Mouse (Mus musculus) embryonic fibroblast, embryonic 13.5 days (primary cell): ENCODE results near the gene Bcl2l12. TPM values are rescaled to one million over a fixed set of nuclear protein-coding genes. Genes with fewer than 3 reads are reported as not detected.

Experiments
- H3K27ac ChIP-seq: 2 replicates; pipeline ENCODE4 v1.5.1; 2012; ENCODE audit warnings: low read length, control low read depth, inconsistent platforms; ENCODE audit not compliant: insufficient read depth
- H3K4me1 ChIP-seq: 2 replicates; pipeline ENCODE4 v1.6.1; 2011; ENCODE audit warnings: low read length; ENCODE audit not compliant: control insufficient read depth, insufficient read depth
- H3K4me3 ChIP-seq: 2 replicates; pipeline ENCODE4 v1.5.1; 2011; ENCODE audit warnings: mild to moderate bottlenecking, control low read depth, low read length; ENCODE audit not compliant: insufficient read depth
- CTCF ChIP-seq: IDR thresholded peaks from 2 replicates; pipeline ENCODE4 v1.5.1; 2011; ENCODE audit warnings: mild to moderate bottlenecking, control low read depth, low read length, moderate library complexity, borderline replicate concordance; ENCODE audit not compliant: insufficient read depth
- POLR2A ChIP-seq: IDR thresholded peaks from 2 replicates; pipeline ENCODE4 v1.6.1; 2011; ENCODE audit warnings: low read depth, mild to moderate bottlenecking, control low read depth, low read length, moderate library complexity
- polyA plus RNA-seq: library from polyadenylated mRNA; stranded (reverse); fragments of >200 nt; gene quantifications from 2 replicates; pipeline ENCODE4 v1.2.4, GENCODE M21; 2011; ENCODE audit warnings: low read depth; ENCODE audit not compliant: missing spikeins, insufficient read length

Gene Bcl2l12
- polyA plus RNA-seq, 1 experiment: 37.1 TPM

DNA sequence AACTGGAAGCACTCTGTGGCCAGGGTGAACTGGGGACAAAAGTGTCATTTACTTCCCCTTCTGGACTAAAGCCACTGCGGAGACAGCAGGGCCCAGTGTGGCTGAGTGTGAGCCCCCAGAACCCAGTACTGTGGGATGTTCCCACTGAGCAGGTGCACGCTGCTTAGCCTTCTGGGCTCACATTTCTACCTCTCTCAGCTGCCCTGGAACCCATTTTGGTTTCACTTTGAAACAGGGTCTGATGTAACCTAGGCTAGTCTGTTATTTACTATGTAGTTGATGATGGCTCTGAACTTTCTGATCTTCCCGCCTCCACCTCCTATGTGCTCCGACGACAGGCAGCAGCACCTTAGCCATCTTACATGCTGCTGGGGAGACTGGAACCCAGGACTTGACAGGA is 35.7 kb downstream of the Bcl2l12 start:
- no peak overlapping the region for H3K4me3 ChIP-seq
- H3K4me1 ChIP-seq: no peaks in the 10 kb centered on the region
- H3K27ac ChIP-seq: no peak overlapping the region
- TF ChIP-seq POLR2A (no peak), CTCF (no peak)

DNA sequence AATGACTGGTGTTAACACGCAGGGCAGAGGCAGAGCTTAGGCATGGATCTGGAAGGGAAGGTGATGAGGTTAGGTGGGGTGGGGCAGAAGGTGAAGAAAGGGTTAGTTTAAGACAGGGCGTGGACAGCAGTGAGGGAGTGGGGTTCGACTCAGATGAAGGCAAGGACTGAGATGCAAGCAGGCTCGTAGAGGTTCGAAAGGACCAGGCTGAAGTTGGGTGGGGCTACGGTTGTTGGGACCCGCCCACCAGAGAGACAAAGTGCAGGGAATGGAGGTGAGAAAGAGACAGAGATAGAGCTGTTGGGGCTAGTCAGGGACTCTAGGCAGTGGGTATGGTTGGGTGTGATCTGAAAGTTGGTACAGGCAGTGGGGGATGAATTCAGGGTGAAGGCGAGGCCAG is 36.2 kb downstream of the Bcl2l12 start:
- Histone ChIP-seq H3K4me3 (no peak overlapping the region), H3K4me1 (no peaks in the 10 kb centered on the region), H3K27ac (no peak overlapping the region)
- TF ChIP-seq CTCF: no peak

DNA sequence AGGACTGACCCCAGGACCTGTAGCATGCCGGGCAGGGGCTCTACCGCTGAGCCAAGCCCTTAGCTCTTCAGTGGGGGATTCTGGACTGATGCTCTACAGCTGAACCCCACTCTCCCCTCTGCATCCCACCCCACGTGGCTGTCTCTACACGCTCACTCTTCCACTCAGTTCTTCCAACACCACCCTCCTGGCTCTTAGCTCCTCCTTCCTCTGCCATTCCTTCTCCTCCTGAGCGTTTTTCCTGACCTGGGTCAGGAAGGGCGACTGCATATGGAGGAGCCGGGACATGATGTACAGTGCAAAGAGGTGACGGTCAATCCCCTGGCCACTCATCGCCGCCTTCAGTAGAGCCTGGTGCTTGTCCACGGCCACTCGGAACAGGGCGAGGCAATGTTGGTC is 38.0 kb downstream of the Bcl2l12 start:
- TF ChIP-seq POLR2A (no peak), CTCF (no peak)
- Histone ChIP-seq H3K4me1 (no peaks in the 10 kb centered on the region), H3K27ac (no peak overlapping the region), H3K4me3 (no peak overlapping the region)

DNA sequence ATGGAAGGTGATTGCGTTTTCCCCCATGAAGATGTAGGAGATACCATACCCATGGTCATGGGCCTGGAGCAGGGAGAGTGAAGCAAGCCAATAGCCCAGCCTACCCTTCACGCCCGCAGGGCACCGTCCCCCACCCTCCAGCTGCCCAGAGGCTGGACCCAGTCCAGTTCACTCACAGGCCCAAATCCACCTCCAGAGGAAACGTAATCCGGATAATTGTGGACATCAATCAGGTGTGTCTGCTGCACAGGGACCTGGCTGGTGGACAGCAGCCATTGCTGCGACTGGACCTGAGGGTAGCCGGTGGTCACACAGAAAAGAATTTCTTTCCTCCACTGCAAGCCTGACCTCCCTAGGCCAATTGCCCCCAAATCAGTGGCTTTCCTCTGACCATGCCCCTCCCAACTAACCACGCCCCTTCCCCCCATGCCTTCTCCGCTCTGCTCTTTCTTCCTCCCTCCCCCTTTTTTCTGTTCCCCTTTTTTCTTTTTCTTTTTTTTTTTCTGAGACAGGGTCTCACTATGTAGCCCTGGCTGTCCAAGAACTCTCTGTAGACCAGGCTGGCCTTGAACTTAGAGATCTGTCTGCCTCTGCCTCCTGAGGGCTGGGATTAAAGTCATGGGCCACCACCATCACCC is 38.5 kb downstream of the Bcl2l12 start:
- H3K4me3 ChIP-seq: no peak overlapping the region
- H3K4me1 ChIP-seq: no peaks in the 10 kb centered on the region
- no peak for TF ChIP-seq CTCF
- TF ChIP-seq POLR2A: no peak
- no peak overlapping the region for H3K27ac ChIP-seq

DNA sequence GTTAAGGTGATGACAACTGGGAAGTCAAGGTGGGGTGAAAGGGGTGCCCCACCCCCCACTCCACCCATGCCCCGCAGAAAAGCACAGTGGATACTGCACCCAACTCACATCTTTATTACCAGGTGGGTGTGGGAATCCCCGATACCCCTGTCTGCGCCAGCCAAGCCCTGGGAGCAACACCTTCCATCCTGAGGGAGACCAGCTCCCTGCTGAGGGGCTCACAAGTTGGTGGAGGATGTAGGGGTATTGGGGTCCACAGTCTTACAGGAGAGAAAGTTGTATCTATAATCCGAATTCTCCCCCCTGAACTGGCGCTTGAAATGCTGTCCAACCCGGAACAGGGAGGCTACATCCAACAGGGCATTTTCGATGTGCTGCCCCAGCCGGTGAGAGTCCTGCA is 39.2 kb downstream of the Bcl2l12 start:
- Histone ChIP-seq H3K4me1 (no peaks in the 10 kb centered on the region), H3K27ac (no peak overlapping the region), H3K4me3 (no peak overlapping the region)
- no peak for TF ChIP-seq CTCF

DNA sequence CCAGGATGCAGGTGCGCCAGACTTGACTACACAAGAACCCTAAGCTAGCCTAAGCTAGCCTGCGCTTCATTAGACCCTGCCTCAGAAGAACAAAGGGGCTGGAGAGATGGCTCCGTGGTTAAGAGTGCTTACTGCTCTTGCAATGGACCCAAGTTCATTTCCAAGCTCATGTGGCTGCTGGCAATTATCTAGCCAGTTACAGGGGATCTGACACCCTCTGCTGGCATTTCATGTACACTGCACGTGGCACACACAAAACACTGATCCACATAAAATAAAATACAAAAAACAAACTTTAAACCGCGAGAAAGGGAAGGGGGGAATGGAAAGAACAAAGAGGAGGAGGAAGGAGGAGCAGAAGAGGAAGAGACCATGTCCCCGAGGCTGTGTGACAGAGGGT is 40.3 kb downstream of the Bcl2l12 start:
- no peak overlapping the region for H3K27ac ChIP-seq

DNA sequence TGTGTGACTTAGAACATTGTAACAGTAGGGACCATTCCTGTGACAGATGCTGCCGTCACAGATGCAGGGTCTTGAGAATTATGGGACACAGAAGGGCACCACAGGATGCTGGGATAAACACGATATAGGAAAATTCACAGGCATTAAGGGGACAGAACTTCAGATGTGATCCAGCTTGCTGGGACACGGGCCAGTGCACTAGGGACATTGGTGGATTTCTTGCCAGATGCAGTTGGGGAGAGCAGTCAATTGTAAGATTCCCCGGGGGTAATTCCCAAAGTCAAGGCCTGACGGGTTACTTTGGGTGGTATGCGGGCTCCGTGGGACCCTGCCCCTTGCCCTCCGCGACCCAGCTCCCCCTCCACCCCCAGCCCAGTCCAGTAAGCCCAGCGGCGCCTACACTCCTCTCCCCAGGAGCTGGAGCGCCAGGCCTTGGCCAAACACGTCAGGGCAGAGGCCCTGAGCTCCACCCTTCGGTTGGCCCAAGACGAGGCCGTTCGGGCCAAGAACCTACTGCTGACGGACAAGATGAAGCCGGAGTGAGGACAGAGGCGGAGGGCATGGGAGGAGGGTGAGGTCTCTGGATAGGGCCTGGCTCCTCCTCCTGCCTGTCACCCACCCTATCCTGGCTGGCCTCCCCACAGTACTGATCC is 41.2 kb downstream of the Bcl2l12 start:
- Histone ChIP-seq H3K4me1 (no peaks in the 10 kb centered on the region), H3K4me3 (no peak overlapping the region), H3K27ac (no peak overlapping the region)
- TF ChIP-seq CTCF (no peak), POLR2A (no peak)

More for the DNA sequence above, 40.3 kb downstream of the Bcl2l12 start:
- Histone ChIP-seq H3K4me3 (no peak overlapping the region), H3K4me1 (no peaks in the 10 kb centered on the region)
- TF ChIP-seq POLR2A (no peak), CTCF (no peak)

DNA sequence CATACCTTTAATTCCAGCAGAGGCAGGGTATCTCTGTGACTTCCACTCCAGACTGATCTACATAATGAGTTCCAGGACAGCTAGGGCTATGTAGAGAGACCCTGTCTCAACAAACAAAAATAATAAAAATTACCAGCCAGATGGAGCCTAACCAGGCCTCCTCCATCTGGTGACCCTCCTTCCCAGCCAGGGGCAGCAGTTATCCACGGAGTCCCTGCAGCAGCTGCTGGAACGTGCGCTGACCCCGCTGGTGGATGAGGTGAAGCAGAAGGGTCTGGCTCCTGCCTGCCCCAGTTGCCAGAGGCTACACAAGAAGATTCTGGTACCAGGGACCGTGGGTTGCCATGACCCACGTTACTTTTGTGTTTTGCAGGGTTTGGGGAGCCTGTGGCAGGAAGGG is 42.2 kb downstream of the Bcl2l12 start:
- Histone ChIP-seq H3K27ac (no peak overlapping the region), H3K4me3 (no peak overlapping the region), H3K4me1 (no peaks in the 10 kb centered on the region)
- no peak for TF ChIP-seq CTCF
- TF ChIP-seq POLR2A: no peak

DNA sequence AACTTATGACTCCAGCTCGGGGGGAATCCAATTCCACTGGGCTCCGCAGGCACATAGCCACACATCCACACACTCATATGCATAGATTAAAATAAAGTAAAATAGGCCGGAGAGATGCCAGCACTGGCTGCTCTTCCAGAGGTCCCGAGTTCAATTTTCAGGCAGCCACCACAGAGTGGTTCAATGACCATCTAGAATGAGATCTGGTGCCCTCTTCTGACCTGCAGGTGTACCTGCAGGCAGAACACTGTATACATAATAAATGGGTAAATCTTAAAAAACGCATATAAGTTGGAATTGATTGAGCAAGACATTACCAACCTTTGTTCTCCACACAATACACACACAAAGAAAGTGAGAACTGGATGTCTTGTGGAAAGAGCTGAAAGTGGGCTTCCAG is 42.9 kb downstream of the Bcl2l12 start:
- H3K4me1 ChIP-seq: no peaks in the 10 kb centered on the region
- H3K4me3 ChIP-seq: no peak overlapping the region
- H3K27ac ChIP-seq: no peak overlapping the region
- TF ChIP-seq POLR2A: no peak

DNA sequence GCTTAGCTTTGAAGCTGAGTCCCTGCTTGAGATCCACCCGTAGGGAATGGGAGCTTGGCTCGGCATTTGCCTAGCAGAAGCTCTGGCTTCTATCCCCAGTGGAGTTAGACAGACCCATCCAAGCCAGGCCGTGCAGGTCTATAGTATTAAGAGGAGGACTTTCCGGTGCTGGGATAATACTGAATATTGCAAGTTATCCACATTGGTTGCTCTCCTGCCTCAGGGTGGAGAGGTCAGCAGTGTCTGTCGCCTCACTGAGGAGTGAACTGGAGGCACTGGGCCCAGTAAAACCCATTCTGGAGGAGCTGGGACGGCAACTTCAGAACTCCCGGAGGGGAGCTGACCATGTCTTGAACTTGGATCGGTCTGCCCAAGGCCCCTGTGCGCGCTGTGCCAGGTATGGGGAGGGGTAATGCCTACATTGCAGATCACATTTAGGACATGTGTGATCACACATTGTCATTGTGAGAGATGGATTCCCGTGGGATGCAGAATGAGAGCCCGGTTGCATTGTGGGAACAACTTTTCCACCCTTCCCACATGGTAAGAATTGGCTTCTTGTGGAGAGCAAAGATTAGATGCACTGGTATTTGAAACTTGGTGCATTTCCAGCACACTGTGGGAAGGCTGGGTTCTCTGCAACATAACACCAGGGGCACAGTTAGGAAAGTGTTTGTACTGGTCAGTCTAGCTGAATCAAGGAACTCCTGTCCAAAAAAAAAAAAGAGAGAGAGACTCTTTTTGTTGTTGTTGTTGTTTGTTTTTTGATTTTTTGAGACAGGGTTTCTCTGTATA is 44.2 kb downstream of the Bcl2l12 start:
- H3K4me3 ChIP-seq: no peak overlapping the region
- H3K27ac ChIP-seq: no peak overlapping the region
- TF ChIP-seq CTCF (no peak), POLR2A (no peak)
- H3K4me1 ChIP-seq: no peaks in the 10 kb centered on the region

DNA sequence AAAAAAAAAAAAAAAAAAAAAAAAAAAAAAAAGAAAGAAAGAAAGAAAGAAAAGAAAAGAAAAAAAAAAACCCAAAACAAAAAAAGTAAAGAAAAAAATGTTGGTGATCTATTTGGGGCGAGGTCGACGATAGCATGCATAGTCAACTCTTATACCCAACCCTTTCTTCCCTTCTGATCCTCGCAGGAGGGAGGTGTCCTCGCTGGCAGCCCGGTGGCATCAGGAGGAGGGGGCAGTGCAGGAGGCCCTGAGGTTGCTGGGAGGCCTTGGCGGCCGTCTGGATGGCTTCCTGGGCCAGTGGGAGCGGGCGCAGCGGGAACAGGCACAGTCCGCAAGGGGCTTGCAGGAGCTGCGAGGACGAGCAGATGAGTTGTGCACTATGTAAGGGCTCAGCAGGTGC is 45.0 kb downstream of the Bcl2l12 start:
- H3K4me3 ChIP-seq: no peak overlapping the region

More for the DNA sequence above, 45.0 kb downstream of the Bcl2l12 start:
- H3K27ac ChIP-seq: no peak overlapping the region
- TF ChIP-seq CTCF: no peak
- no peak for TF ChIP-seq POLR2A
- no peaks in the 10 kb centered on the region for H3K4me1 ChIP-seq
